Mouse (Mus musculus) adrenal gland, adult 8-10 months (tissue): ENCODE measurements around the gene Necab2. TPM values are rescaled to one million over a fixed set of nuclear protein-coding genes. Genes with fewer than 3 reads are reported as not detected.

Experiments
- DNase-seq: peaks from one replicate; pipeline ENCODE4 v3.0.0; 2022
- total RNA-seq, 4 experiments: library from RNA; stranded (reverse); gene quantifications; 2 replicates each; pipeline ENCODE4 v1.2.4; 2022

Necab2 gene
- total RNA-seq, 4 experiments from 2014 or later, result 9.9 to 13.7 (median 11.9) TPM

- no peak for DNase-seq
Measured at GRCm38 (mm10) chr8:119428350-119428740, 18.2 kb upstream of the Necab2 start.

DNA sequence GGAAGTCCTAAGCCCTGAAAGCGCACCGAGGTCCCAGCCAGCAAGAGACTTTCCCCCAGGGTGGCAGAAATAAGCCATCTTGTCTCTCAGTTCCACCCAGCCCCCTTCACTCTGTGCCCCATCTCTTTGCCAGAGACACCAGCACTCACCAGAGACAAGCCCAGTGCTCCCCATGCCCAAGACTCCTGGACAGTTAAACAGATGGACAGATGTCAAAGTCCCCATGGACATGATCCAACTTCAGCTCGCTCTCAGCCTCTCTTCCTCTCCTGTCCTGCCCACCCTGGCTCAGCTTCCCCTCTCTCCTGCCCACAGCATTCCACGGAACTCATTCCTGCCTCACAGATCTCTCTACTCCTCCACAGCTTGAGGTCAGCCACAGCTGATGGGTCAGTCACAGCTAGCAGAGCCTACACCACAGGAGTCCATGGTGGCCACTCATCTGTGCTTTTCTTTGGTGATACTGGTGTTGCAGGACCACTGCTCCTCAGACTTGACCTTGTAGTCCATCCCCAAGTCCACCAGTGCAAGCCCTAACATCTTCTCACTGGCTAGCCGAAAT, 17.7 kb upstream of the Necab2 start:
- no peak for DNase-seq

GRCm38 (mm10) chr8:119429552-119429951, 17.0 kb upstream of the Necab2 start:
- DNase-seq, result no peak

GRCm38 (mm10) chr8:119430250-119430649, 16.3 kb upstream of the Necab2 start:
- no peak for DNase-seq

DNA sequence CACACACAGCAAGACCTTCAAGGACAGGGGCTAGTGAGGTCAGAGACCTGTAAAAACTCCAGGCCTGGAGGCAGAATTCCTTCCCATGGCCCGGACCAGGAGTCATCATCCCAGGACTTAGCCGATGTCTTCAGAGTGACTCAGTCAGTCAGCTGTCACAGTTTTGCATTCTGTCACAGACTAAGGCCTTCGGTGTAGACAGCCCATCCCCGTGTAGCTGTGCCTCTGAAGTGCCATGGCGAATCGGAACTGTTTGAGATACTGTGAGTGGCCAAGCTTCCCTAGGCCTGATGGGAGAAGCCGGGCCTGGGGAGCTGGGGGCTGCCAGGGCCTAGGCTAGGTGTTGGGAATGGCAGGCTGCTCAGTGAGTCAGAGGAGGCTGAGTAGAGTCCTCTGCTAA, 15.8 kb upstream of the Necab2 start:
- no peak for DNase-seq

DNA sequence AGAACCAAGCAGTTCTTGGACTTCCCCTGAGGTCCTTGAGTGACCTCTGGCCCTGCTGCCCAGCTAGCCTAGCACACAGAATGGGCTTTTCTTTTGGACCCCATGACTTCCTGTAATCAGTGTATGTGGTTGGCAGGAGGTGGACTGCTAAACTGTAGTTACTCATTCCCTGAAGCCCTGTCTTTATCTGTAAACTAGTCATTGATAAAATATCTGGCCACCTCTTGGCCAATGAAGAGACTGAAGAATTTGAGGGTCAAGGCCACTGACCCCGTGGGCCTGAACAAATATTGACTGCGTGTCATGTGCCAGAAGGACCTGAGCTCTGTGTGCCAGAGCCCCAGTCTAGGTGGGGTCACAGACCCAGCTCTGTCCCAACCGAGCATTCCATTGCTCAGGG, 14.1 kb upstream of the Necab2 start:
- DNase-seq, result no peak

DNA sequence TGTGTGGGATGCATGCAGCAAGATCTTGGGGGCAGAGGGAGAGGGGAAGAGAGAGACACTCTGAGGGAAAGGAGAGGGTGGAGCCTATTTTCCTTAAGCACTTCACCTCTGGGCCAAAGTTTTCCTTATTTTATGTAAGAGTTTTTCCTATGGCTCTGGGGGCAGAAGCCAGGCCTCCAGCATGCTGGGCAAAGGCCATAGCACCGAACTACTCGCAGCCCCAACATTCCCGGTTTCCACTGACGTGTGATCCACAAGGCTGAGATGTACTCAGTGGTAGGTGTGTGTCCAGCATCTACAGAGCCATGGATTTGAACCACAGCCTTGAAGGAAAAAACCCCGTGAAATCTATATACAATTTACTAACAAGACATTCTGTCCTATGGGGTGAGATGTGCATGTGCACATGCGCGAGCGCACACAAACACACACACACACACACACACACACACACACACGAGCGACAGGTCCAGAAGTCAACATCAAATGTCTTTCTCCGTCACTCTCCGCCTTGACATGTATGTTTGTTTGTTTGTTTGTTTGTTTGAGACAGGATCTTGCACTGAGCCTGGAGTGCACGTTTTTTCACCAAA, 12.8 kb upstream of the Necab2 start, which contains the start of gene Osgin1:
Gene Osgin1 (plus strand): TSS at position 543 of the 593 bp plus-strand sequence.
- DNase-seq, result no peak

DNA sequence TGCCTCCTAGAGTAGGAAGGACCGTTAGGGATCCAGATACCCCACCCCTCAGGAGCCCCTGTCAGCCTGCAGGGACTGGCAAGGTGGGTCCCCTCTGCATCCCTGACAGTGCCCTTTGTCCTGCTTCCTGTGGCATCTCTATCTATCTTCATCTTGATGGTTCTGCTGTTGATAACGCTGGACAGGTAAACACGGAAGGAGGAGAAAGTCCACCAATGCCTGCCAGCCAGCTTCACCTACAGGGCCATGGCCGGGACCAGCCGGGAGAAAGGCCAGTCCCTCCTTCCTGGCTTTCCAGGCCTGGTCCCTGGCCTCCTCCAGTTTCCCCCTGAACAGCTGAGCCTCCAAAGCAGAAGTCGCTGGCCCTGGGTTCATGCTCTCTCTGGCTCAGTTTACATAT, 11.9 kb upstream of the Necab2 start:
- no peak for DNase-seq

GRCm38 (mm10) chr8:119435527-119435926, 11.0 kb upstream of the Necab2 start:
- DNase-seq, result no peak

- DNase-seq, result no peak
Measured at GRCm38 (mm10) chr8:119436331-119436730, 10.2 kb upstream of the Necab2 start.

GRCm38 (mm10) chr8:119436933-119437332, 9.6 kb upstream of the Necab2 start:
- DNase-seq, result peak; percentile 94

DNA sequence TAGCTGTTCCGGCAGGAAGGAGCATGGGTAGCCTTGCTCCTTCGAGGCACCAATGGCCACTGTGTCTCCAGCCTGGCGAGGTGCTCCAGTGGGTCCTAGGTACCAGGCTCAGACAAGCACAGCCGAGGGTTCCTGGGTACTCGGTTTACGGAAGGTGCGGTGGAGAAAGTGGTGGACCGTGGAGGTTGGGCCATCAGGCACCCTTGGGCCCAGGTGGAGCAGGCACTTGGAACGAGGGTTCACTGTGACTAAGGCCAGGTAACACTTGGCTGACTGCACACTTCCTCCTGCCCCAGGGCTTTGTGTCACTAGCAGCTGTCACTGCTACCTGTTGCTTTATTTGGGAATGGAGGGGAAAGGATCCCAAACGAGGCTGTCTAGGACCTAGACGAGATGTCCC, 9.0 kb upstream of the Necab2 start:
- no peak for DNase-seq

DNA sequence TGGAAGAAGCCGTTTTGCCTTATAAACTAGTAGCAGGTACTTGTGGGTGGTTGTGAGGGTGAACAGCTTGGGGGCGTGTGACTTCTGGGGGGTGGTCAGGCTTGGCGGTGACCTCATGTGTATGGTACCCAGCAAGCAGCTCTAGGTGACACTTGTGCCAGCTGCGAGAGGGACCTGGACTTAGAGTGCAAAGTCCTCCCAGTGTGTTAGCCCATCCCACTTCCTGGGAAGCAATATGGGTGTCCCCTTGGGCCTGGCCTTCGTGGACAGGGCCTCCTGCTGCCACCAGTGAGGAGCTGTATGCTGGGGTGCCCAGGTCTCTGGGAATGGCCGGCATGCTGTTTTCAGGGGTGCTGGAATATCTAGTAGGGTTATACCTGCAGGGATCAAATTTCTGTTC, 7.6 kb upstream of the Necab2 start:
- no peak for DNase-seq

DNA sequence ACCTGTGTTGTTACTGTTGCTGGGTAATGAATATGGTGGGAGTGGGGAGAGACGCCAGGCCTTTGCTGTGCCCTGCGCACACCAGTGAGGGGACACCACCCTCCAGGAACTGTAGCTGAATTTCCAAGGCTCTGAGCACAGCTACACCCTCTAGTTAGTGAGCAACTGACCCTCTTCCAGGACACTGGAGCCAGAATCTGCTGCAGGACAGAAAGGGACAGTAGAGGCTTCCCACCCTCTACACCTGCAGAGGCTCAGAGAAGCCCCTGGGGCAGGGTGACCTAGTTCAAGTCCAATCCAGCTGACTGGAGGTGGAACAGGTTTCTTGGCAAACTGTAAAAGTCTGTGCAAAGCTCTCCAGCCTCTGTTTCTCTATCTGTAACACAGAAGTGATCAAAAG, 7.1 kb upstream of the Necab2 start:
- DNase-seq, result no peak

DNA sequence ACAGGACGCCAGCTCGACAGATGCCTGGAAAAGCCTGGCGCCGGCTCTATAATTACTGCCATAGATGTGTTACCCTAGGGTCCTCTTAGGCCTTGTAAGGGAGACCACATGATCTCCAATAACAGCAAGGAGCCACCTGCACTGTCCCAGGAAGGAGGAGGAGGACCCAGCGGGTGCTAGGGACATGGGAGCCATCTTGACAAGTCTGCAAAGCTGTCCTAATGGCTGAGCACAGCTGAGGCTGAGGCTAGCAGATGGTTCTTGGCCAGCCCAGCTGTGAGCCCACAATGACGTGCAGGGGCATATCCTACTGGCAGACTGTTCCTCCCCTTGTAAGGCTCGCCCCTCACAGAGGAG, 6.6 kb upstream of the Necab2 start:
- no peak for DNase-seq

DNA sequence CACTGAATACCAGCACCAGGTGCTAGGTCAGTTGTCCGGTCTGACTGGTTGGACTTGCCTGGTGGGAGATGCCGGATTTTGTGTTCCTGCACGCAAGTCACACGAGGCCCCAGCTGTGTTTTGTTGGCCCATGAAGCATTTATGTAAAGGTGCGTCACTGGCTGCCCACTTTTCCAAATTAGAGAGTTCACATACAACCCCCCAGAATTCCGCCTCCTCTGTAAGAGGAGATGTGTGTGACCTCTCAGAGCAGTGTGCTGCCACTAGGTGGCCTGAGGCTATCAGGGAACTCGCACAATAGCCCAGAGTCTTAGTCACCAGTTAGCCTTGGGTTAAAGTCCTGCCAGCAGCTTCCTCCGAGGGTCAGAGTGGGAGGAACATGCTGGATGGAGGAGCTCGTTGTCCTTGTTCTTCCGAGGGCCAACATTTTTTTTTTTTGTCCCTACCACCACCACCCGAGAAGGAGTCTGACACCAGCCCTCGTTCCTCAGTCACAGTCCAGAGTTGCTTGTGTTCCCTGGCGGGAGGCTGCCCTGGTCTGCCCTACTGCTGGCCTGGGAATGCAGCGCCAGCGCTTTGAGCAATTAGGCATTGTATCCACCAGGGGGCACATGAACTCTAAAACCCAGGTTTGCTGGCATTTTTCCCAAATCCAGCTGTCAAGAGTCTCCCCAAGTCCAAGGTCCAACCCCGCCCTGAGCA, 6.1 kb upstream of the Necab2 start:
- DNase-seq, result peak; percentile 86

- DNase-seq, result no peak
Measured at GRCm38 (mm10) chr8:119440952-119441270, 5.6 kb upstream of the Necab2 start.

DNA sequence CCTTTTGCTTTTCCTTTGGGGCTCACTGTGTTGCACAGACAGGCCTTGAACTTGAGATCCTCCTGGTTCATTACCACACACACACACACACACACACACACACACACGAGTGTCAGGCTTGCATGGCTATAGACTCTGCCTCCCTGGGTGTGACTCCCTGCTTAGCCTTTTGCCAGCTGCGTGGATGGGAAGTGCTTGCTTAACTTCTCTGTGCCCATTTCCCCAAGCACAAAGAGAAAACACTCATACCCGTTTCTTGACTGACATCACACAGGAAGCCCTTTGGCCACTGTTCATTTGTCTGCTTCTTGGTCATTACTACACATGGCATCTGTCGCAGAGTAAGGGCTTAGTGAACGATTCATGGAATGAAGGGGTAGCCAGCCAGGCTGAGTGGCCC, 4.5 kb upstream of the Necab2 start:
- DNase-seq, result no peak

DNA sequence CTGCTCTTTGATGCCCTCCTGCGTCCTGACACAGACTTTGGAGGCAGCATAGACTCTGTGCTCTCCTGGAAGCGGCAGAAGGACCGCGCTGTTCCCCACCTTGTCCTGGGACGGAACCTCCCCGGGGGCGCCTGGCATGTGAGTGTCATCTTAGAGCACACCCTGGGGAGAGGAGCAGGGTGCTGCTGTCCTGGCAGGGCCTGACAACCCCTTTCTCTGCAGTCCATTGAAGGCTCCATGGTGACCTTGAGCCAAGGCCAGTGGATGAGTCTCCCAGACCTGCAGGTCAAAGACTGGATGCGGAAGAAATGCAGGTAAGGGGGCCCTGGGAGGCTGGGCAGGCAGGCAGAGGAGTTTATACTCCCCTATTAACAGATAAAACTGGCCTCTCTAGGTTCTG, 3.5 kb upstream of the Necab2 start:
- DNase-seq, result no peak

- no peak for DNase-seq
Measured at GRCm38 (mm10) chr8:119446990-119447780, 666 bp downstream of the Necab2 start.

DNA sequence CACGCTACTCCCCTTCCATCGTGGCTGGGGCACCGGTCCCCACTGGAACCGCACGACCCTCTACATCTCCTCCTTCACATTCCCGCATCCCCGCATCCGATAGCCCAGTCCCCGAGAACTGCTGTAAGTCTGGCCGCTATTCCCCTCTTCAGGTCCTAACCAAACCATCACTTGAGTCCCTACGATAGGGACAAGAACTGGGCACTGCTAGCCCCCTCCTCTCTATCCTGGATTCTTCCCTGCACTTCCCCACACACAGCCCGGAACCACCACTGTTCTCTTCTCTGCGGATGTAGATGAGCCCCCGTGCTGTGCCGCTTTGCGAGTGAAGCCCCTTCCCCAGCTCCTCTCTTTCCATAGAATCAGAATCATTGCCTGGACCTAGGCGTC, 1.3 kb downstream of the Necab2 start:
- no peak for DNase-seq

GRCm38 (mm10) chr8:119449627-119450026, 3.1 kb downstream of the Necab2 start:
- no peak for DNase-seq

DNA sequence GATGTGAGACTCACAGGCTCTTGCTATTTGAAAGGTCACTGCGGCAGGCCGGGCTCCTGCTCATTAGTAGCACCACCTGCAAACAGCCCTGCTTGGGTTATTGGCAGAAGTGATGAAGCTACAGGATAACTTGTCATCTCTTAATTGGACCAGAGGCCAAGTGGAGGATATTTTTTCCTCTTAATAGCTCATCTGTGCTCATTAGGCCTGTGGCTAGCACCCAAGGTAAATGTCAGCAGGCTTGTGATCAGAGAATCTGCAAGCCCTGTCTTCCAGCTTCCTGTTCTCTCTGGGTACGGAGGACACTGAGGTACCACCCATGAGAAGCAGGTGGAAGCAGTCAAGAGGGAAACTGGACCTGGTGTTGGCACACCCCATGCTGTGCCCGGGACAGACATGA, 4.6 kb downstream of the Necab2 start:
- DNase-seq, result no peak

DNA sequence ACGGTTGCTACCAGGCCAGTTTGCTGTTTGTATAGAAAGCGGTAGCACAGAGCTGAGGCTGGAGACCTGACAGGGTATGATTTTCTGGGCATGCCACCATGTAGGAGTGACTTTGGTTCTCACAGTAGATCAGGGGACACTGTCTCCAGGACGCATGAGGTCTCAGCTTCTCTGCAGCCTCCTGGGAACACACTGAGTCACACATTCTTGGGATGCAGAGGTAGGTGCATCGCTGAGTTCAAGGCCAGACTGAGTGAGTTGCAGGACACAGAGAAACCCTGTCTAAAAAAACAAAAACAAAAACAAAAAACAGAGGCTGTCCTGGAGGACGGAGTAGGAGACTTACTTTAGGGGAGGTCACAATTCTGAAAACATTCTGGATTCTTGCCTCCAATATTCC, 6.4 kb downstream of the Necab2 start:
- no peak for DNase-seq
